Mouse (Mus musculus) left cerebral cortex, postnatal 14 days (tissue): ENCODE results near the gene Calu. TPM values are rescaled to one million over a fixed set of nuclear protein-coding genes. Genes with fewer than 3 reads are reported as not detected.
"Not testable (repeated sequence)": the region's sequence is repeated elsewhere in the genome, so short reads cannot be mapped to it uniquely, and the experiment has no call there.

Source experiments
- DNase-seq, 2 experiments: peaks; one replicate each; pipeline ENCODE4 v3.0.0; 2021 to 2022; ENCODE audit warnings: low spot score in 2 of 2, mixed read lengths in 1 of 2
- intact Hi-C: fragments of 180-260 bp; cut with DNase I; formaldehyde crosslinking; loops from one replicate; pipeline ENCODE4 v1.15.1; 2025
- long read RNA-seq, 2 experiments: library from polyadenylated mRNA; stranded (forward); transcript quantifications; one replicate each; pipeline ENCODE4 v2.0.0; 2021
- total RNA-seq, 2 experiments: library from RNA; stranded (reverse); gene quantifications; 2 replicates each; pipeline ENCODE4 v1.2.3; 2021

Gene Calu
- total RNA-seq = 10 to 100 TPM; 88.7 to 89.1 TPM
- long read RNA-seq, experiment 1, transcript Calu-201 (7 exons, 3,229 nt) = major isoform, 75 of 121 reads
- long read RNA-seq, experiment 1, transcript Calu-202 (7 exons, 2,670 nt) = minor isoform, 31 of 121 reads
- long read RNA-seq, experiment 1, partial matches to known transcripts = 5 of 121 reads
- long read RNA-seq, experiment 1, other reads (novel, unspliced or antisense) = 10 of 121 reads
- long read RNA-seq, experiment 2, transcript Calu-201 (7 exons, 3,229 nt) = major isoform, 68 of 110 reads
- long read RNA-seq, experiment 2, transcript Calu-202 (7 exons, 2,670 nt) = minor isoform, 30 of 110 reads
- long read RNA-seq, experiment 2, partial matches to known transcripts = 4 of 110 reads
- long read RNA-seq, experiment 2, other reads (novel, unspliced or antisense) = 8 of 110 reads

- intact Hi-C loops = no loop called here
Observed at GRCm38 (mm10) chr6:29347665-29348370, at the start of gene Calu. Gene Calu, plus strand, starts transcription at chr6:29348069.

DNA sequence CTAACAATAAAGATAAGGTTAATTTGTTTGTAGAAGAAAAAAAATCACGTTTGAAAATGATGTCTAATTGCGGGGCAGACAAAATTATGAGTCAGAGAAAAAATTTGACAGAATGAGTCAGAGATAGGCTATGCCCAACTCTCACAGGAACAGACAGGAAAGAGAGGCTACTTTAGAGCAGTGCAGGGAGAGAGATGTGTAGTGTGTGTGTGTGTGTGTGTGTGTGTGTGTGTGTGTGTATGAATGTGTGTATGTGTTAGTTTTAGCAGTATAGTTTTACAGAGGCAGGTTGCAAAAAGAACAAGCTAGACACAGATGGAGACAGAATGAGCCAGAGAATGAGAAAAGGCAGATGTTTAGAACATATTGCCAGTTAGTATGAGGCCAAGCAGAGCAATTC is 48.8 kb upstream of the Calu start:
- peak in 1 of 2 experiments; percentile 20 for DNase-seq
- intact Hi-C loops = no loop called here

More at GRCm38 (mm10) chr6:29347665-29348370, at the start of gene Calu:
- peak; percentile 99 for DNase-seq

DNA sequence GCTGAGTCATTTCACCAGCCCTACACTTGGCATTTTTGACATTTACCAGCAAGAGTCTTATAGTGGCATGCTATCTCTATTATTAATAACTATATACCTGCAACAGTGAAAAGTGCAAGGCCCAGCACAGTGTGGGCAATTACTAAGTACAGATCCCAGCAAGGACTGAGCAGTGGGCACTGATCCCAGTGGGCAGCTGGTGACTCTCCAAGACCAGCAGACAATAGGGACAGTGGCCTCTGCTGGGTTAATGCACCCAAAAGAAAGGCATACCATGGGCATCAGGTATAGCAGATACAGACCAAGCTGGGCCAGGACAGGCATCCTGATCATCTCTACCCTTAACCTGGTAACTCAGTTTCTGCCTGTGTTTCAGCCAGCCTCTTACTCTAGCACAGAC is 44.6 kb upstream of the Calu start:
- intact Hi-C loops = no loop called here
- no peak for DNase-seq

GRCm38 (mm10) chr6:29303726-29304125 is 44.1 kb upstream of the Calu start:
- no peak for DNase-seq
- intact Hi-C loops = no loop called here

DNA sequence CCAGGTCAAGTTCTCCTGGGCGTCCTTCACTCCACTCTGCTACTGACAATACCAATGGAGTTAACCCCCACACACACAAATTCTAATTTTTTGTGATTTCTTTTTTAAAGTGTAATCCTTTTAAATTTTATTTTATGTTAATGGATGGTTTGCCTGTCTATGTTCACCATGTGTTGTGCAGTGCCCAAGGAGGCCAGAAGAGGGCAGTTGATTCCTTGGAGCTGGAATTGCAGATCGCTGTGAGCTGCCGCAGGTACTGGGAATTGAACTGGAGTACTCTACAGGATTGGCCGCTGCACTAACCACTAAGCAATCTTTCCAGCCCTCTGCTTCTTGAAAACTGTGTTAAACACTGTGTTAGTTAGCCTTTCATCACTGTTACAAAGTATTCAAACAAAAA is 42.4 kb upstream of the Calu start:
- intact Hi-C loops = no loop called here
- no peak for DNase-seq

- intact Hi-C loops = no loop called here
- no peak for DNase-seq
Observed at GRCm38 (mm10) chr6:29308846-29309605, 38.8 kb upstream of the Calu start.

GRCm38 (mm10) chr6:29313690-29314202 is 34.1 kb upstream of the Calu start:
- DNase-seq = no peak
- intact Hi-C loops = no loop called here

- intact Hi-C loops = no loop called here
- DNase-seq = no peak
Observed at GRCm38 (mm10) chr6:29317286-29317685, 30.6 kb upstream of the Calu start.

GRCm38 (mm10) chr6:29317941-29318340 is 29.9 kb upstream of the Calu start:
- no peak for DNase-seq
- intact Hi-C loops = no loop called here

GRCm38 (mm10) chr6:29318879-29319278 is 29.0 kb upstream of the Calu start, which contains the start of gene Fam71f1:
Gene Fam71f1, plus strand, starts transcription at chr6:29319140.
- DNase-seq = peak in 1 of 2 experiments; percentile 4
- intact Hi-C loops = no loop called here

GRCm38 (mm10) chr6:29321586-29321985 is 26.3 kb upstream of the Calu start:
- intact Hi-C loops = no loop called here
- DNase-seq = no peak

- intact Hi-C loops = no loop called here
- DNase-seq = no peak
Observed at GRCm38 (mm10) chr6:29322147-29322546, 25.7 kb upstream of the Calu start.

GRCm38 (mm10) chr6:29322735-29323134 is 25.1 kb upstream of the Calu start:
- intact Hi-C loops = no loop called here
- no peak for DNase-seq

DNA sequence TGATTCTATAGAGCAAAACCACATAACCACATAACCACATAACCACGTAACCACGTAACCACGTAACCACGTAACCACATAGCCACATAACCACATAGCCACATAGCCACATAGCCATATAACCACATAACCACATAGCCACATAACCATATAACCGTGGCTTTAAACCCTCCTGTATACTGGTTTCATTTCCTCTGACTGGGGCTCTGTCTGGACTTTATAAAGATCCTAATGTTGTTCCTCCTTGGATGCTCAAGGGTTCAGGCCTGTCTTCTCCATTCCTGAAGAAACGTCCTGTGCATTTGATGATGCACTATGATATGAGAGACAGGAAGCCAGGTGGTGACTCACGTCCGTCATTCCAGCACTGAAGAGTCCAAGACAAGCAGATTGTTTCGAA is 20.9 kb upstream of the Calu start:
- DNase-seq = no peak
- intact Hi-C loops = no loop called here

DNA sequence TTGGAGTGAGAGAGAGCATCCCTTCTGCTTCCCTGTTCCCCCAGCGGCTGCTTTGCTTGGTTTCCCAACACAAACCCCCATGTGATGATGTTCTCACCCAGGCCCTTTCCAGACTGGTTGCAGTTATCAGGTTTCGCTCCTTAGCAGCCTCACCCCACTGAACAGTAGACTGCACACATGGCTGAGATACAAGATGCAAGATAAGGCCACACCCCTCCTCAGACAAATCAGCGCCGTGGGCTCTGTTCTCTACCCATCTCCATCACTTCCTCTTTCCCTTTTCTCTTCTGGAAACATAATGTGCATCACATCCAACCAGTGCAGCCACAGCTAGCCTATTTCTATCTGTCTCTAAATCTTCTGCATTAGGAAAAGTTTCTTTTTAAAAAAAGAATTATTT is 18.4 kb upstream of the Calu start:
- intact Hi-C loops = no loop called here

DNA sequence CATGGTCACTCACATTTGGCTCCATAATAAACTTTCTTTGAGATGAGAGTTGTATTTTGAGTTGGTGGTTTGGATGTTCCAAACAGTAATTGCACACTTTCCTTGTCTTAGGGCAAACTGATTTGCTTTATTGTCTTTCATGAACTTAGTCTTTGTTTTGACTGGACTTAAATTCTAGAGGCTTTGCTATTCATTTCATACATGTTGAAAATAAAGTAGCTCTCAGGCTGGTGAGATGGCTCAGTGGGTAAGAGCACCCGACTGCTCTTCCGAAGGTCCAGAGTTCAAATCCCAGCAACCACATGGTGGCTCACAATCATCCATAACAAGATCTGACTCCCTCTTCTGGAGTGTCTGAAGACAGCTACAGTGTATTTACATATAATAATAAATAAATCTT is 1.4 kb upstream of the Calu start:
- DNase-seq, intact Hi-C loops: not testable (repeated sequence)

More for the DNA sequence above, 18.4 kb upstream of the Calu start:
- DNase-seq = no peak

GRCm38 (mm10) chr6:29347189-29347588 is 680 bp upstream of the Calu start:
- DNase-seq = no peak
- intact Hi-C loops = no loop called here

DNA sequence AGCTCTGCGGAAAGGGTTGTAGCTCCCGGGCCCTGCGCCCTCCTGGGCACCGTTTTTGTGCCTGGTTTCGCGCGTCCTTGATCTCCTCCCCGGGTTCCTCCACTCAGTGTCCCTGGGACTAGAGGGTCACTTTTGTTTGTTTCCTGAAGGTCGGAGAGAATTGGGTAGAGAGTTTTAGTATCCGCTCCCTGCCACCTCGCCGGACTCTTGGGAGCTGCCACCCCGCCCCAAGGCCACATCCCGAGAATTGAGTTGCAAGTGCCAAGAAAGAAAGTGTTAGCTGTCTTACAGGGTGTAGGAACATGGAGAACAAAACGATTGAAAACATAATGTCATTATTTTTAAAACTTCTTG is 479 bp downstream of the Calu start:
- intact Hi-C loops = no loop called here
- DNase-seq = no peak

DNA sequence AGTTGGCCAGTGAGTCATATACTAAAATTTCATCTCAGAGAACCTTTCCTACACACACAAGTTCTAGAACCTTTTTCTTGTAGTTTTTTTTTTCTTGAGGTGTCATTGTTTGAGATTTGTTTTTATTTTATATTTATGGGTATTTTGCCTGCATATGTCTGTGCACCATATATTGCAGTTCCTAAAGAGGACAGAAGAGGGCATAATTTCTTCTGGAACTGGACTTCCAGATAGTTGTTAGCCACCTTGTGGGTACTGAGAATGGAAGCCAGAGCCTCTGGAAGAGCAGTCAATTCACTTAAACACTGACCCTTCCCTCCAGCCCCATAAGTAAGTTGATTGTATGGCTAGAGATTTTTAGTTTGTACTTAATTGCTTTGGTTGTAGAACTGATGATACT is 3.7 kb downstream of the Calu start:
- intact Hi-C loops = no loop called here
- no peak for DNase-seq

DNA sequence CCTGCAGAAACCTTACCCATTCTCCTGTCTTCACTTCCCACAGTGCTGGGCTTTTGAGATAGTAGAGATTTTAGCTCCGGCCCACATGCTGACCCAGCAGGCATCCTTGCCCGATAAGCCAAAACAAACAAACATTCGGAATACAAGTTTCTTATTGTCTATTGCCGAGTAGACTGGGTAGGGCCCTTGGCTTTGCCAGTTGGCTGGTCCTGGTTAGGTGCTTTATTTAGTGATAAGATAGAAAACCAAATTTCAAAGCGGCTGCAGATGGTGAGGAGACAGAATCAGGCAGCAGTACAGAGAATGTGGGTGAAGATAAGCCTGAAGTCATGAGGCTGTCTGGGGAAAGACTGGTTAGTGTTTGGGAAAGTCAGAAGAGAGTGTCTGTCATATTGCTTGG is 4.9 kb downstream of the Calu start:
- intact Hi-C loops = no loop called here
- no peak for DNase-seq
